Mouse (Mus musculus) heart, postnatal 0 days (tissue): Measurements from ENCODE around the gene Dock1. TPM values are rescaled to one million over a fixed set of nuclear protein-coding genes. Genes with fewer than 3 reads are reported as not detected.

Experiments used
- ATAC-seq: fragments of 200-750 bp; cut with Nextera tagmentation; 2 replicates; pipeline ENCODE4 v1.8.0; 2017; ENCODE audit warnings: low read depth, moderate number of reproducible peaks, moderate library complexity; ENCODE audit not compliant: insufficient read depth
- DNase-seq: peaks from one replicate; pipeline ENCODE4 v3.0.0-alpha.2; 2016; ENCODE audit warnings: low spot score
- H3K27ac ChIP-seq: fragments of 300-500 bp; sonication (generic); 2 replicates; pipeline ENCODE4 v1.5.1; 2014; ENCODE audit warnings: low read depth, mild to moderate bottlenecking
- H3K27me3 ChIP-seq: fragments of 300-500 bp; sonication (generic); 2 replicates; pipeline ENCODE4 v1.6.1; 2014; ENCODE audit warnings: low read length, mixed read lengths; ENCODE audit not compliant: control insufficient read depth, insufficient read depth
- H3K36me3 ChIP-seq: fragments of 300-500 bp; sonication (generic); replicated peaks from 2 replicates; pipeline ENCODE4 v1.6.1; 2014; ENCODE audit warnings: low read length, mixed read lengths; ENCODE audit not compliant: control insufficient read depth, insufficient read depth
- H3K4me1 ChIP-seq: fragments of 300-500 bp; sonication (generic); 2 replicates; pipeline ENCODE4 v1.6.1; 2014; ENCODE audit warnings: antibody characterized with exemption; ENCODE audit not compliant: control insufficient read depth, insufficient read depth
- H3K4me2 ChIP-seq: fragments of 300-500 bp; sonication (generic); 2 replicates; pipeline ENCODE4 v1.6.1; 2014; ENCODE audit warnings: low read depth, mild to moderate bottlenecking, low read length, moderate library complexity
- H3K4me3 ChIP-seq: fragments of 300-500 bp; sonication (generic); 2 replicates; pipeline ENCODE4 v1.5.1; 2014; ENCODE audit warnings: low read depth, low read length
- H3K9ac ChIP-seq: fragments of 300-500 bp; sonication (generic); replicated peaks from 2 replicates; pipeline ENCODE4 v1.6.1; 2014; ENCODE audit warnings: low read depth, low read length, mixed read lengths
- H3K9me3 ChIP-seq: fragments of 300-500 bp; sonication (generic); replicated peaks from 2 replicates; pipeline ENCODE4 v1.6.1; 2016; ENCODE audit warnings: low read length; ENCODE audit not compliant: control insufficient read depth
- CTCF ChIP-seq: IDR thresholded peaks from 2 replicates; pipeline ENCODE4 v1.5.1; 2016; ENCODE audit warnings: antibody characterized with exemption, control low read depth, low read depth
- EP300 ChIP-seq: IDR thresholded peaks from 2 replicates; pipeline ENCODE4 v1.6.1; 2016; ENCODE audit warnings: antibody characterized with exemption, low read depth
- WGBS: fragments of 180-500 bp; shearing (Covaris S2); extraction: QIAGEN DNeasy Blood & Tissue Kit; methylation state at CpG from one replicate; pipeline ENCODE4 v1.1.7; 2014; 5-methylcytosine and 5-hydroxymethylcytosine counted together
- polyA plus RNA-seq: library from polyadenylated mRNA; unstranded; fragments of >200 nt; fragmentation: Nextera tagmentation; extraction: Ambion mirVana; gene quantifications from 2 replicates; pipeline ENCODE4 v1.2.1, GENCODE M21; 2015
- total RNA-seq: library from RNA; depleted of rRNA; stranded (reverse); fragments of >200 nt; gene quantifications from 2 replicates; pipeline ENCODE4 v1.2.3, GENCODE M21; 2014; ENCODE audit warnings: low replicate concordance

The Dock1 gene
- total and polyA plus RNA-seq, 2 experiments from 2014 or later: 9.7 to 15.2 TPM

DNA sequence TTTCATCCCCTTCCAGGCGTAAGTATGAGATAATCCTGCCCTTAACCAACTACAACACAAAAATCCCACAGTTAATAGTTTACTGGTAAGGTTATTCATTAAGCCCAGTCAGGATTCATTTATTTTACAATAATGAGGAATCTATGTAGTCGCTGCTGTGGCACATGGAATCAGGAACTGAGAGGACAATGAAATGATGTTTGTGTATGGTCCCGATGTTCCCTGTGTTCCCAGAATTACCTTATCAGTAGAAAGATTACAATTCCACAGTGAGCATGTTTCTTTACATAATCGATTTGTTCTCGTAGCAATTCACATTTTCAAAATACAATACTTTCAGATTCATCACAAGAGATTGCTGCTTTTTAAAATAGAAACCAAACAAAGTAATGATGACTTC lies 83.0 kb downstream of the Dock1 start:
- H3K9me3 ChIP-seq: no peaks in the 10 kb centered on the region
- no peak overlapping the region for H3K4me2 ChIP-seq
- H3K36me3 ChIP-seq: peaks cover 83% of the 10 kb centered on the region
- H3K27me3 ChIP-seq: no peaks in the 10 kb centered on the region
- ATAC-seq (no peak), DNase-seq (no peak)
- WGBS: 67% methylated on average over 5 of the region's 5 CpGs
- H3K4me1 ChIP-seq: no peaks in the 10 kb centered on the region
- H3K9ac ChIP-seq: no peak overlapping the region
- TF ChIP-seq CTCF (no peak), EP300 (no peak)
- no peak overlapping the region for H3K27ac ChIP-seq
- H3K4me3 ChIP-seq: no peak overlapping the region

DNA sequence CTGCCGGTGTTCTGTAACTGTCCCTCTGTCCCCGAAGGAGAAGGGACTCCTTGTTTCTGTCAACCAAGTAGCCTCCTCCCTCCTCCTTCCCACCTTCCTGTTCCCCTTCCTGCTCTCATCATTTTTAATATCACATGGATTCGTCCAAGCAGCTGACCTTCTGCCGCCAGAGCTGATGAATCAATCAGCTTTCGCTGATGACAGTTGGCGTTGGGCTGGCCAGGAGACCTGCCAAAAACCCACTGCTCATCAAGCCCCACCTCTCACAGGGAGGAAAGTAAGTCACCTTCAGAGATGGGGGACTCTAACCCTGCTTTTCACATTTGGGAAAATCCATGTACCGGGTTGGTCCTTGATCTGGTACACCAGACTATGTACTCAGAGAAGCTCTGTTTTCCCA lies 87.2 kb downstream of the Dock1 start:
- Histone ChIP-seq H3K4me3 (no peak overlapping the region), H3K9ac (no peak overlapping the region), H3K9me3 (no peaks in the 10 kb centered on the region), H3K4me1 (no peaks in the 10 kb centered on the region), H3K36me3 (peaks cover 82% of the 10 kb centered on the region), H3K27me3 (no peaks in the 10 kb centered on the region), H3K27ac (no peak overlapping the region), H3K4me2 (no peak overlapping the region)
- TF ChIP-seq CTCF (no peak), EP300 (no peak)
- 72% methylated on average over 7 of the region's 7 CpGs for WGBS
- ATAC-seq (no peak), DNase-seq (no peak)

DNA sequence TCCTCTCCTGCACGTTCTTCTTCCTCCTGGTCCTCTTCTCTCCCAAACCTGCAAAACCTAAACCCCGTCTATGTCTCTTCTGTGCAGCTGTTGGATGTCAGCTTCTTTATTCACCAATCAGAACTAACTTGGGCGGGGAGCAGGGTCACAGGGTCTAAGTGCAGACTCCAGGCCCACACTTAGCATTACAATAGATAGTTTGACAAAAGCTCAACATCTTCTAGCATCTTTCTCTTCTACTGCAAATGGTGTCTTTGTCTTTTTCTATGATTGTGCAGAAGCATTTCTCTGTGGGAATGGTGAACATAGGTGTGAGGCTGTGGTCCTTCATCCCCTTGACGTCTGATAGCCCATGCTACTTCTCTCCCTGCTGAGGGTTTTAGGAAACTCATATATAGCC lies 91.3 kb downstream of the Dock1 start:
- H3K4me3 ChIP-seq: no peak overlapping the region
- no peaks in the 10 kb centered on the region for H3K4me1 ChIP-seq
- DNase-seq: no peak
- TF ChIP-seq CTCF (no peak), EP300 (no peak)
- no peak overlapping the region for H3K27ac ChIP-seq
- H3K9me3 ChIP-seq: no peaks in the 10 kb centered on the region
- H3K4me2 ChIP-seq: no peak overlapping the region
- 88% methylated on average over 4 of the region's 4 CpGs for WGBS
- no peak overlapping the region for H3K9ac ChIP-seq
- peaks cover 93% of the 10 kb centered on the region for H3K36me3 ChIP-seq
- no peaks in the 10 kb centered on the region for H3K27me3 ChIP-seq
- no peak for ATAC-seq

DNA sequence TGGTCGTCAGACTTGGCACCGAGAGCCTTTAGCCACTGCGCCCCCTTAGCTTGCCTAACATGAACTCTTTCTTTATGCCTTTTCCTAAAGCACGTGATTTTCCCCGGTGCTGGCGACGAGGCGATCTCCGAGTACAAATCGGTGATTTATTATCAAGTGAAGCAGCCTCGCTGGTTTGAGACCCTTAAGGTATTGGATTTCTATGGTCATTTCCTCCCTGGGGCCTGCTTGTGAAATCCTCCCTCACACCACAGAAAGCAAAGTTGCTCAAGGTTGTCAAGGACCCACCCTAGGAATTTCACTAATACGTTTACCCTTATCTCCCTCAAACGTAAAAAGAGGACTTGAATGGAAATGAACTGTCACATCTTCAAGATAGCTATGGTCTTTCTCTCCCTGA lies 94.7 kb downstream of the Dock1 start:
- Histone ChIP-seq H3K4me1 (no peaks in the 10 kb centered on the region), H3K4me2 (no peak overlapping the region), H3K36me3 (peaks cover 94% of the 10 kb centered on the region), H3K4me3 (no peak overlapping the region), H3K27ac (no peak overlapping the region), H3K9ac (no peak overlapping the region), H3K9me3 (no peaks in the 10 kb centered on the region), H3K27me3 (no peaks in the 10 kb centered on the region)
- no peak for DNase-seq
- 83% methylated on average over 13 of the region's 13 CpGs for WGBS
- ATAC-seq: no peak
- TF ChIP-seq CTCF (no peak), EP300 (no peak)

DNA sequence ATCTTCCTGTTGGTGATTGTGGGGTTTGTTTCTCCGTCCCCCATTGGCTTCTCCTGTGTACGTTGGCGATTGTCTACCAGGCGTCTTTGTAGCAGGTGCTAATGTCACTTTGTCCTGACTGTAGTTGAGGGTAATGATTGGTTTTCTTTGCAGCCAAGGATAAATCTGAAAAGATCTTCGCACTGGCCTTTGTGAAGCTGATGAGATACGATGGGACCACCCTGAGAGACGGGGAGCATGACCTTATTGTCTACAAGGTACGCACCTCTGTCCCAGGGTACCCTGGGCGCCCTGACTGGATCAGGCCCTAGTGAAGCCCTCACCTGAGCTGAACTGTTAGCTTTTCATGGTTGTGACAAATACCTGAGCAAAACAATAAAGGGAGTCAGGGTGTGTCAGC lies 100.9 kb downstream of the Dock1 start:
- TF ChIP-seq EP300 (no peak), CTCF (no peak)
- DNase-seq (no peak), ATAC-seq (no peak)
- Histone ChIP-seq H3K27me3 (no peaks in the 10 kb centered on the region), H3K4me2 (no peak overlapping the region), H3K9me3 (no peaks in the 10 kb centered on the region), H3K4me1 (no peaks in the 10 kb centered on the region), H3K4me3 (no peak overlapping the region), H3K27ac (no peak overlapping the region), H3K9ac (no peak overlapping the region), H3K36me3 (peaks cover 69% of the 10 kb centered on the region)
- WGBS: 92% methylated on average over 9 of the region's 9 CpGs

DNA sequence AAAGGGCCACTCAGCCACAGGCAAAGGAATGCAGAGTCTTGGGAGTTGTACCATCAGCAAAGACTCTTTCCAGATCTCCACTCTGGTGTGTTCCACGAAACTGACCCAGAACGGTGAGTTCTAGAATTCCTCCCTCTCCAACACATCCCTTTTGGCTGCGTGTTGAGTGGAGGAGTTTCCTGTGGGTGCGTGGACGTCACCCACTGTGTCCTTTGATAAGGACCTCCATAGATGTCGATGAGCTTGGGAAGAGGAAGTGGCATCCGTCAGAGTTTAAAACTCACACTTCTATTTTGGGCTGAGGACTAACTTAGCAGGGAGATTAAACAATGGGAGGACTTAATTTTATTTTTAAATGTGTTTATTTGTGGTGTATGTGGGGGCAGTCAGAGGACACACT lies 101.9 kb downstream of the Dock1 start:
- H3K4me2 ChIP-seq: no peak overlapping the region
- no peak overlapping the region for H3K4me3 ChIP-seq
- H3K36me3 ChIP-seq: peaks cover 64% of the 10 kb centered on the region
- H3K9ac ChIP-seq: no peak overlapping the region
- no peaks in the 10 kb centered on the region for H3K9me3 ChIP-seq
- 0 out of 2 replicates have a peak overlapping the region, but pooled peaks have one; percentile 2 for H3K27ac ChIP-seq
- WGBS: 19% methylated on average over 7 of the region's 7 CpGs
- TF ChIP-seq EP300 (peak; percentile 82; the same call in 1 of the 2 replicates), CTCF (no peak)
- H3K27me3 ChIP-seq: no peaks in the 10 kb centered on the region
- ATAC-seq: peak; percentile 69
- peak; percentile 37 for DNase-seq
- H3K4me1 ChIP-seq: no peaks in the 10 kb centered on the region
